Mouse (Mus musculus) brain, embryonic 14.5 days (tissue): Measurements from ENCODE around the gene Cfap69.

ENCODE experiments used
- CTCF ChIP-seq: fragments of 200-500 bp; IDR thresholded peaks from 2 replicates; pipeline ENCODE4 v1.5.1; 2012; ENCODE audit warnings: inconsistent platforms, mild to moderate bottlenecking, moderate library complexity, borderline replicate concordance; ENCODE audit not compliant: insufficient read depth, insufficient read length; ENCODE audit errors: extremely low read depth
- POLR2A ChIP-seq: fragments of 200-500 bp; IDR thresholded peaks from 2 replicates; pipeline ENCODE4 v1.6.1; 2012; ENCODE audit warnings: mild to moderate bottlenecking, inconsistent platforms, borderline replicate concordance; ENCODE audit not compliant: poor library complexity, insufficient read depth, insufficient read length, severe bottlenecking; ENCODE audit errors: extremely low read depth

DNA sequence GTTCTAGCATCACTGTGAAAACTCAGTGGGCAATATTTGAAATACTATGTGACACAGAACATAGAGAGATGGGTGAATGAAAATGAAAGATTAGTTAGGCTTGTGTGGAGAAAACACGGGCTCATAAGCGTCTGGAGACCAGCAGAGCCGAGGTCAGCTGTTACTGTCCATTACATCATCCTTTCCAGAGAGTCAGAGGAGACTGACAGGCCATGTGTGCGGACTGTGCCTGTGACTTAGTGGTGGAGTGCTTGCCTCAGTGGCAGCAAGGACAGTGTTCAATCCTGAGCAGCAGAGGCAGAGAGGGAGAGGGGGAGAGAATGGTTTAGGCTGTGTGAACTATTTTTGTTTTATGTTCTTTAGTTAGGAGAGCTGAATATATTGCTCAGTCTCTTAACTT is 45.7 kb downstream of the Cfap69 start:
- TF ChIP-seq POLR2A (no peak), CTCF (no peak)
